Comparison of ENCODE assay signal across 8 mouse cellular contexts in the genomic region with DNA sequence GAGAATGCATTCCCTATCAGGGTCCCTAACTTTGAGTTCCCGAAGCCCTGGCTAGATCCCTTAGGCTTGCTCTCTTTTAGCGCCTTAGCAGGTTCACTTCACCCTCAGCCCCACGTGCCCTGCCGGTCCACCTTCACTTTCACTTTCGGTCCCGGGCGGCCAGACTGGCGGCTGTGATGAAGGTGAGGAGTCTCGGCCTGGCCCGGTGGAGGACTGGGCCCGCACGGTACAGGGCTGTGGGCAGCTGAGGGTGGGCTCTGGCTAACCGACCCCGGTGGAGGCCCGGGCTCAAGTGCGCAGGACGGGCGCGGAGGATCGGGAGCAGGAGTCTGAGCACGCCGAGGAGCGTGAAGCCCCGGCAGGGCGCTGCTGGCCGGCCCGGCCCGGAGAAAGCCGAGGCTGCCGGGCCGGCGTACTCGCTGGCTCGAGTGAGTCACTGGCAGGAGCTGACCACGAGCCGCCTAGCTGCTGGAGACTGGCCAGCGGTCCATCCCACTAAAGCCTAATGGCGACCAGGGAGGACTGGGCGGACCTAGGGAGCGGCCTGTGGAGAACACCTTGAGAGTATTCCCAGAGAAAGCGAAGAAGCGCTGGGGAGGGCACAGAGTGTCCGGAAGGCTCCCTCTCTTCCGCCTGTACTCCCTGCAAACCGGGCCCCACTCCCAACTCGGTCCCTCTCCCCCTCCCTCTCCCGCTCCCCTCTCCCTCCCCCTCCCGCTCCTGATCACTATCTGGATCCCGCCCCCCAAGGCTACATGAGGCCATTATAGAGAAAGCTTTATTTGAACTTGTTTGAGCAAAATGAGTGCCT. TPM values are rescaled to one million over a fixed set of nuclear protein-coding genes. Genes with fewer than 3 reads are reported as not detected.
DNase-seq lines count a peak whose midpoint lies in the region; ATAC-seq and TF ChIP-seq lines count a peak whose summit lies in the region.

No protein-coding gene starts in this region.

- no peaks in the 10 kb centered on the region for H3K4me1 ChIP-seq in heart, embryonic 10.5 days
- H3K4me1 ChIP-seq in kidney, embryonic 15.5 days: peaks cover 3% of the 10 kb centered on the region; the same call in 1 of the 2 replicates
- peaks cover 5% of the 10 kb centered on the region; the same call in 1 of the 2 replicates for H3K4me1 ChIP-seq in limb, embryonic 15.5 days
- no peaks in the 10 kb centered on the region for H3K4me1 ChIP-seq in midbrain, postnatal 0 days (ENCODE audit: insufficient read depth, low read length)

- H3K4me3 ChIP-seq in C2C12 (ENCODE audit: insufficient read depth, poor library complexity, severe bottlenecking): peak overlapping the region; percentile 66
- H3K4me3 ChIP-seq in heart, embryonic 10.5 days: peak overlapping the region; percentile 93
- H3K4me3 ChIP-seq in kidney, embryonic 15.5 days (replicated peaks): peak overlapping the region; percentile 74
- H3K4me3 ChIP-seq in limb, embryonic 15.5 days: peak overlapping the region; percentile 89
- peak overlapping the region; percentile 75 for H3K4me3 ChIP-seq in midbrain, postnatal 0 days (ENCODE audit: low read depth, low read length)

- H3ac ChIP-seq in C2C12 (ENCODE audit: control insufficient read depth, insufficient read length, low read depth): peak overlapping the region; percentile 98

- H3K9me3 ChIP-seq in heart, embryonic 10.5 days: no peaks in the 10 kb centered on the region
- H3K9me3 ChIP-seq in kidney, embryonic 15.5 days (replicated peaks): no peaks in the 10 kb centered on the region
- H3K9me3 ChIP-seq in limb, embryonic 15.5 days: no peaks in the 10 kb centered on the region
- no peaks in the 10 kb centered on the region for H3K9me3 ChIP-seq in midbrain, postnatal 0 days (ENCODE audit: low read length)

- peak; percentile 87 for ATAC-seq in erythroblast, adult 5-6 weeks (replicated peaks; ENCODE audit: low FRiP score, poor library complexity, severe bottlenecking)
- ATAC-seq in kidney, embryonic 15.5 days (replicated peaks; ENCODE audit: low FRiP score): peak; percentile 95
- peak; percentile 83 for ATAC-seq in limb, embryonic 15.5 days (ENCODE audit: insufficient number of reproducible peaks, low FRiP score, low TSS enrichment, low read depth)
- peak; percentile 85 for ATAC-seq in midbrain, postnatal 0 days (ENCODE audit: low FRiP score)

- peak overlapping the region; percentile 98 for H3K27ac ChIP-seq in heart, embryonic 10.5 days
- H3K27ac ChIP-seq in kidney, embryonic 15.5 days: peak overlapping the region; percentile 96
- peak overlapping the region; percentile 95 for H3K27ac ChIP-seq in limb, embryonic 15.5 days
- peak overlapping the region; percentile 77 for H3K27ac ChIP-seq in midbrain, postnatal 0 days (ENCODE audit: low read depth, low read length)

- no peak for TF ChIP-seq CTCF in C2C12 (IDR thresholded peaks at IDR 0.05; ENCODE audit: control insufficient read depth, insufficient read depth, insufficient read length)
- TF ChIP-seq CTCF in midbrain, postnatal 0 days (IDR thresholded peaks at IDR 0.05): no peak

- no peaks in the 10 kb centered on the region for H3K36me3 ChIP-seq in C2C12 (ENCODE audit: control insufficient read depth, insufficient read depth)
- H3K36me3 ChIP-seq in heart, embryonic 10.5 days: no peaks in the 10 kb centered on the region
- no peaks in the 10 kb centered on the region for H3K36me3 ChIP-seq in kidney, embryonic 15.5 days
- H3K36me3 ChIP-seq in limb, embryonic 15.5 days: no peaks in the 10 kb centered on the region
- H3K36me3 ChIP-seq in midbrain, postnatal 0 days (ENCODE audit: insufficient read depth, low read length): no peaks in the 10 kb centered on the region

- H3K9ac ChIP-seq in kidney, embryonic 15.5 days: peak overlapping the region; percentile 84
- H3K9ac ChIP-seq in limb, embryonic 15.5 days: peak overlapping the region; percentile 87
- peak overlapping the region; percentile 81 for H3K9ac ChIP-seq in midbrain, postnatal 0 days (replicated peaks; ENCODE audit: low read length, poor library complexity, severe bottlenecking)

- H3K4me2 ChIP-seq in kidney, embryonic 15.5 days: peak overlapping the region; percentile 84
- peak overlapping the region; percentile 73 for H3K4me2 ChIP-seq in limb, embryonic 15.5 days
- peak overlapping the region; percentile 94 for H3K4me2 ChIP-seq in midbrain, postnatal 0 days (ENCODE audit: low read depth, low read length, poor library complexity, severe bottlenecking)

- WGBS in heart, embryonic 10.5 days: under 1% methylated on average over 49 of the region's 49 CpGs
- 0% methylated on average over 49 of the region's 49 CpGs for WGBS in kidney, embryonic 15.5 days
- under 1% methylated on average over 46 of the region's 49 CpGs for WGBS in limb, embryonic 15.5 days
- WGBS in midbrain, postnatal 0 days: under 1% methylated on average over 47 of the region's 49 CpGs

- no peaks in the 10 kb centered on the region for H3K27me3 ChIP-seq in C2C12 (ENCODE audit: control insufficient read depth, insufficient read depth, insufficient read length)
- H3K27me3 ChIP-seq in heart, embryonic 10.5 days (ENCODE audit: insufficient read depth, poor library complexity, severe bottlenecking): no peaks in the 10 kb centered on the region
- H3K27me3 ChIP-seq in kidney, embryonic 15.5 days: no peaks in the 10 kb centered on the region
- H3K27me3 ChIP-seq in limb, embryonic 15.5 days: no peaks in the 10 kb centered on the region
- H3K27me3 ChIP-seq in midbrain, postnatal 0 days (ENCODE audit: insufficient read depth, low read length): no peaks in the 10 kb centered on the region

- peak; percentile 90 for DNase-seq in brain, adult 2 months (ENCODE audit: low read depth, low spot score)
- peak; percentile 90 for DNase-seq in heart, embryonic 10.5 days (ENCODE audit: low spot score)
- DNase-seq in midbrain, postnatal 0 days (ENCODE audit: low spot score): peak; percentile 77
- peak; percentile 82 to 83 for DNase-seq in spleen, postnatal 10 days (ENCODE audit: low spot score in 2 of 2)

- no peaks in the 10 kb centered on the region for H3K79me2 ChIP-seq in C2C12 (ENCODE audit: control insufficient read depth, insufficient read depth)

- no peaks in the 10 kb centered on the region for H3K79me3 ChIP-seq in C2C12 (ENCODE audit: low read depth)

TF ChIP-seq in C2C12, 6 proteins besides CTCF, POLR2A, EP300 and RAD21:
- TF ChIP-seq MYOG (IDR thresholded peaks at IDR 0.05; ENCODE audit: control insufficient read depth, extremely low read depth, insufficient read length): no peak
- peak; percentile 60 for TF ChIP-seq USF1 (IDR thresholded peaks at IDR 0.05; ENCODE audit: low read depth)
- no peak for TF ChIP-seq MYOD1 (IDR thresholded peaks at IDR 0.05; ENCODE audit: control insufficient read depth, insufficient read length, low read depth)
- TF ChIP-seq CEBPB (IDR thresholded peaks at IDR 0.05; ENCODE audit: low read depth): no peak
- TF ChIP-seq MAX (IDR thresholded peaks at IDR 0.05): peak; percentile 52

RNA-seq across cellular contexts. Expression of a gene that starts 0.5 kb away (rescaled TPM):
- 5.5 TPM for polyA plus RNA-seq in C2C12 (2012; fragmentation: generic; extraction: Trizol)
- 19.2 and 26.5 TPM in 2 replicates for total RNA-seq in erythroblast, adult 5-6 weeks (2015; ENCODE audit: low replicate concordance)
- total RNA-seq in erythroblast, adult 5-6 weeks (2017; ENCODE audit: low replicate concordance): 17.3 and 18.8 TPM in 2 replicates
- 6.3 and 8.2 TPM in 2 replicates for polyA plus RNA-seq in heart, embryonic 10.5 days (2016; fragmentation: Nextera tagmentation; extraction: Ambion mirVana)
- polyA plus RNA-seq in kidney, embryonic 15.5 days (2015; fragmentation: Nextera tagmentation; extraction: Ambion mirVana): 15.1 and 20.3 TPM in 2 replicates
- 8.2 and 14.0 TPM in 2 replicates for polyA plus RNA-seq in limb, embryonic 15.5 days (2015; fragmentation: Nextera tagmentation; extraction: Ambion mirVana)
- 5.8 and 7.6 TPM in 2 replicates for total RNA-seq in midbrain, postnatal 0 days (2014; rRNA removed)
- 6.6 and 7.4 TPM in 2 replicates for polyA plus RNA-seq in midbrain, postnatal 0 days (2015; fragmentation: Nextera tagmentation; extraction: Ambion mirVana)

Comparison
In these comparisons a context has a peak if more than half of its experiments do, and no peak if none do; other contexts are left out.
1. Peak in every context shown above with its lines: DNase-seq, ATAC-seq, H3K4me3 ChIP-seq and H3K27ac ChIP-seq.